Mouse (Mus musculus): ENCODE data around the gene Adgrf3.

Gene Adgrf3

DNA sequence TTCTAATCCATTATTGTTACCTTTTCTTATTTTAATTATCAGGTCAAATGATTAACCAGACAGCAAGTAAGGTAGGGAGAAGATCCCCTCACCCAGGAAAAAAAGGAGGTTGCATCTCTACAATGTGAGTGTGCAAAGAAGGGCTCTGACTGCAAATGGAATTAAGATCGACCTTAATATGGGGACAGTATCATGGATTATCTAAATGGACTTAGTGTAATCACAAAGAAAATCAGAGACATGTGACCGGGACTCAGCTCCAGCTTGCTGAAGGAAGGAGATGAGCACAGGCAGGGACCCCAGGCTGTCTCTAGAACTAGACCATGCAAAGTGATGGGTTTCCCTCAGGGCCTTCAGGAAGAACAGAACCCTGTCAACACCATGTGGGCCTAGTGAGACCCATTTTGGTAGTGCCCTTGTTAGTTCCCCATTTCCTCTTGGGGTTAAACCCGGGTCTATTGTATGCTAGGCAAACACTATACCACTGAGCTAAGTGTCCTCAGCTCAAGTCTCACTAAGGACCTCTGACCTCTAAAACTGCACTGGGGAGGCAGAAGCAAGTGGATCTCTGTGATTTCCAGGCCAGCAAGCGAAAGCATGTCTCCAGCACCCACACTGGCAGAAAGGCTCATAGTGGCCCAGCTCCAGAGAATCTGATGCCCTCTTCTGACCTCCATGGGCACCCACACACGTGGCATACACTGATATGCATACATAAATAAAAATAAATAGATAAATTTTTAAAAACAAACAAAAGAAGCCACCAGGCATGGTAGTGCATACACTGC is 57.2 kb downstream of the Adgrf3 start:
- DNase-seq (ENCODE audit: low read depth, low spot score): no peak
- Histone ChIP-seq H3K36me3 (ENCODE audit: control insufficient read depth, insufficient read depth, low read length, poor library complexity, severe bottlenecking) (peaks cover 7% of the 10 kb centered on the region), H3K27me3 (ENCODE audit: control insufficient read depth, insufficient read depth, low read length, poor library complexity, severe bottlenecking) (no peaks in the 10 kb centered on the region)

DNA sequence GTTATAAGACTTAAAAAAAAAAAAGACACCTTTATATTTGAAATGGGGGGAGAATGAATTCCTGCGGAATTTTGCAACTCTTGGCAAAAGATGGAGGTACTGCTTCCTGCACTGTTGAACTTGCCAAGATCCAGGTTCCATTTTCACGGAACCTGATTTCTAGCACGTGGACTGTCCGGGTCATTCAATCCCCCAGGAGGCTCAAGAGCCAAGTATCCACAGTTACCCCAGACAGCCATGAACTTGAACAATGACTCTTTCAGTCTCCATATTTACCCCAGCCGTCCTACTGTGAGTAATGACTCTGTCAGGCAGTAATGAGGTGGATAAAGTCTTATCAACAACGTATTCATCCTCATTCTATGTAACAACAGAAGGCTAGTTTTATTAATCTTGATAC is 59.0 kb downstream of the Adgrf3 start:
- Histone ChIP-seq H3K36me3 (ENCODE audit: control insufficient read depth, insufficient read depth, low read length, poor library complexity, severe bottlenecking) (peaks cover 9% of the 10 kb centered on the region), H3K27me3 (ENCODE audit: control insufficient read depth, insufficient read depth, low read length, poor library complexity, severe bottlenecking) (no peaks in the 10 kb centered on the region)
- DNase-seq (ENCODE audit: low read depth, low spot score): no peak
